Mouse (Mus musculus) stomach, embryonic 16.5 days (tissue): Measurements from ENCODE around the gene Agpat4. TPM values are rescaled to one million over a fixed set of nuclear protein-coding genes. Genes with fewer than 3 reads are reported as not detected.

Experiments used
- ATAC-seq: fragments of 200-750 bp; cut with Nextera tagmentation; 2 replicates; pipeline ENCODE4 v1.8.0; 2017; ENCODE audit warnings: moderate number of reproducible peaks, moderate TSS enrichment; ENCODE audit not compliant: insufficient read depth, low FRiP score
- H3K27ac ChIP-seq: fragments of 300-500 bp; sonication (generic); 2 replicates; pipeline ENCODE4 v1.5.1; 2014; ENCODE audit warnings: low read length
- H3K27me3 ChIP-seq: fragments of 300-500 bp; sonication (generic); 2 replicates; pipeline ENCODE4 v1.6.1; 2014; ENCODE audit warnings: low read length, control low read depth, mixed read lengths; ENCODE audit not compliant: control insufficient read depth, insufficient read depth
- H3K36me3 ChIP-seq: fragments of 300-500 bp; sonication (generic); 2 replicates; pipeline ENCODE4 v1.6.1; 2014; ENCODE audit warnings: low read length; ENCODE audit not compliant: control insufficient read depth, insufficient read depth
- H3K4me1 ChIP-seq: fragments of 300-500 bp; sonication (generic); 2 replicates; pipeline ENCODE4 v1.6.1; 2014; ENCODE audit warnings: low read length, control low read depth, mixed read lengths; ENCODE audit not compliant: control insufficient read depth, insufficient read depth
- H3K4me2 ChIP-seq: fragments of 300-500 bp; sonication (generic); 2 replicates; pipeline ENCODE4 v1.6.1; 2014; ENCODE audit warnings: low read depth, low read length, mixed read lengths
- H3K4me3 ChIP-seq: fragments of 300-500 bp; sonication (generic); replicated peaks from 2 replicates; pipeline ENCODE4 v1.5.1; 2014; ENCODE audit warnings: mild to moderate bottlenecking, low read length
- H3K9ac ChIP-seq: fragments of 300-500 bp; sonication (generic); 2 replicates; pipeline ENCODE4 v1.6.1; 2014; ENCODE audit warnings: low read length
- H3K9me3 ChIP-seq: fragments of 300-500 bp; sonication (generic); replicated peaks from 2 replicates; pipeline ENCODE4 v1.6.1; 2016; ENCODE audit warnings: low read length, control low read depth; ENCODE audit not compliant: control insufficient read depth
- WGBS: fragments of 180-500 bp; shearing (Covaris S2); extraction: QIAGEN DNeasy Blood & Tissue Kit; methylation state at CpG from one replicate; pipeline ENCODE4 v1.1.7; 2014; 5-methylcytosine and 5-hydroxymethylcytosine counted together
- polyA plus RNA-seq: library from polyadenylated mRNA; unstranded; fragments of >200 nt; fragmentation: Nextera tagmentation; extraction: Ambion mirVana; gene quantifications from 2 replicates; pipeline ENCODE4 v1.2.1, GENCODE M21; 2015

Gene Agpat4
- polyA plus RNA-seq, 1 experiment from 2014 or later, result 34.5 TPM

DNA sequence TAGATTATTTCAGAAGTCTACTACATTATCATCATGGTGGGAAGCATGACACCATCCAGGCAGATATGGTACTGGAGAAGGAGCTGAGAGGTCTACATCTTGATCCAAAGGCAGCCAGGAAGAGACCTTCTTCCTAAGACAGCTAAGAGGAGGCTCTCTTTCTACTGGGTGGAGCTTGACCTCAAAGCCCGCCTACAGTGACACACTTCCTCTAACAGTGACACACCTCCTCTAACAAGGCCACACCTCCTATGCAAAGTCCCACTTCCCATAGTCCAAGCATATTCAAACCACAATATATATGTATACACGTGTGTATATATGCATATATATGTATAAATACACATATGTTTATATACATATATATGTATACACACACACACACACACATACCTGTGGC, 32.5 kb downstream of the Agpat4 start:
- 86% methylated on average over 2 of the region's 2 CpGs for WGBS

DNA sequence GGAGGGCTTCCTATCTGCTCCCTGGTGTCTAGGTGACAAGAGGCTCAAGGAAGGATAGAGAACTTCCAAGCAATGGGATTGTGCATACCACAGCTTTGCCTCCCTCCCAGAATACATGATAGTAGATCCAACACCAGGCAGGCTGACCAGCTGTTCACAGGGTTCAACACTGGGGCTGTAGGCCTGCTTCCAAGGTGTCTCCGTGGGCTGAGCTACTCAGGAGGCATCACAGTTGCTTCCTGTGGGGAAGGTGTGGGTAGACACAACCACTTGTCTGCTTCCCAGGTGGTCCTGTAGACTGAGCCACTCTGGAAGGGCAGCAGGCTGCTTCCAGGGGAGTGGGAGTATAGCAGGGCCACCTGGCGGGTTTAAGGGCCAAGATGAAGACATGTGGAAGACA, 35.8 kb downstream of the Agpat4 start:
- Histone ChIP-seq H3K27ac (no peak overlapping the region), H3K9ac (no peak overlapping the region), H3K4me1 (no peaks in the 10 kb centered on the region), H3K36me3 (0 out of 2 replicates have a peak, but pooled peaks cover 3% of the 10 kb centered on the region), H3K27me3 (no peaks in the 10 kb centered on the region), H3K4me2 (no peak overlapping the region), H3K4me3 (no peak overlapping the region), H3K9me3 (no peaks in the 10 kb centered on the region)
- no peak for ATAC-seq
- 69% methylated on average over 2 of the region's 2 CpGs for WGBS

More for the DNA sequence above, 32.5 kb downstream of the Agpat4 start:
- Histone ChIP-seq H3K27me3 (no peaks in the 10 kb centered on the region), H3K4me1 (no peaks in the 10 kb centered on the region), H3K9me3 (no peaks in the 10 kb centered on the region), H3K4me3 (no peak overlapping the region), H3K9ac (no peak overlapping the region), H3K36me3 (0 out of 2 replicates have a peak, but pooled peaks cover 3% of the 10 kb centered on the region), H3K4me2 (no peak overlapping the region), H3K27ac (no peak overlapping the region)
- ATAC-seq, result no peak

DNA sequence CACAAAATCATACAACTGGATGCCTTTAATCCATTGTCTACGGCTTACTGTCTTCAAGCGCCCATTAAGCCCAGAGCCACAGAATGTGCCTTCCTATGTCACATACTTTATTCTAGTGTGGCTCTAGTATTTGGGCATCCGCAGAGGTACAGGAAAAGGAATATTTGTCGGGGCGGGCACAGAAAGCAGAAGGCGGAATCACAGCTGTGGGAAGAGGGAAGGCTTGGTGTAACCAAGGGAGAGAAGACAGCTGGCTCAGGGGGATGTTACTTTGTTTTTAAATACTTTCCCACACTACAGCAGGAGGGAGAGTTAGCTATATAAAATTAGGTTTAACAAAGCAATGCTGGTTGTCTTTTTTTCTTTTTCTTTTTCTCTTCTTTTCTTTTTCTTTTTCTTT, 36.7 kb downstream of the Agpat4 start:
- ATAC-seq, result no peak
- Histone ChIP-seq H3K4me3 (no peak overlapping the region), H3K27me3 (no peaks in the 10 kb centered on the region), H3K4me1 (no peaks in the 10 kb centered on the region), H3K36me3 (0 out of 2 replicates have a peak, but pooled peaks cover 3% of the 10 kb centered on the region), H3K27ac (no peak overlapping the region), H3K4me2 (no peak overlapping the region), H3K9ac (no peak overlapping the region), H3K9me3 (no peaks in the 10 kb centered on the region)
- 90% methylated on average over 6 of the region's 6 CpGs for WGBS

DNA sequence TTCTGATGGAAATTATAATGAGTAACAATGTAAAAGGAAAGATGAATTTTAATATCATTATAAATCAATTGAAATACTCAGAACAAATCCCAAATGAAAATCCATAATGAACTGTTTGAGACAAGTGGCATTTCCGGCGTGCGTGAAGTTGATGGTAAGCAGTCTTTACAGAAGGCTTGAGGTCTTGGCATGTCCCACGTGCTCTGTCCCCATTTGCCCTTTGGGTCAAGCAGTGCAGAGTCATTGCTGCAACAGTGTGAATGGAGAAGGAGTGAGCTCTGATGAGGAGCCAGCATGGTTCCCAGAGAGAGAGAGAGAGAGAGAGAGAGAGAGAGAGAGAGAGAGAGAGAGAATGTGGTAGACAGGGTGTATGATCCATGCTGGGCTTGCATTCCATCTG, 37.4 kb downstream of the Agpat4 start:
- Histone ChIP-seq H3K4me2 (no peak overlapping the region), H3K4me3 (no peak overlapping the region), H3K4me1 (no peaks in the 10 kb centered on the region), H3K27ac (no peak overlapping the region), H3K9ac (no peak overlapping the region), H3K36me3 (0 out of 2 replicates have a peak, but pooled peaks cover 3% of the 10 kb centered on the region), H3K27me3 (no peaks in the 10 kb centered on the region), H3K9me3 (no peaks in the 10 kb centered on the region)
- 91% methylated on average over 4 of the region's 4 CpGs for WGBS
- no peak for ATAC-seq

DNA sequence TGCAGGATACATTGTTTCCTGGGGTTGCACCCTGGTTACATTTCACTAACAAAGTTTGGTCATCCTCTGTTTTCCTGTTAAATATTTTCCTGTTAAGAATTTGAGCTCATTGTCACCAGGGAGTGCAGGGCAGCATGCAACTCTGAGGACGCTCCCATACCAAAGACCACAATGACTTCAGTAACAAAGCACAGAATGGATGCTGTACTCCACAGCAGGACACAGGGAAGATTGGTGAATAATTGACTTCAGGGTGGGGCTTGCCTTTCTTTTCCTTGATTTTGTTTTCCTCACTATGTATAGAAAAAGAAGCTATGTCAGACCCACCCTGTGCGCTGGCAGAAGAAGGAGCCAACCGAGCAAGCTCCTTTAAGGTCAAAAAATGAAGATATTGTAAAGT, 38.2 kb downstream of the Agpat4 start:
- Histone ChIP-seq H3K9me3 (no peaks in the 10 kb centered on the region), H3K27me3 (no peaks in the 10 kb centered on the region), H3K4me1 (no peaks in the 10 kb centered on the region), H3K9ac (no peak overlapping the region), H3K27ac (no peak overlapping the region), H3K4me3 (no peak overlapping the region), H3K4me2 (no peak overlapping the region), H3K36me3 (0 out of 2 replicates have a peak, but pooled peaks cover 3% of the 10 kb centered on the region)
- 85% methylated on average over 3 of the region's 3 CpGs for WGBS
- no peak for ATAC-seq

DNA sequence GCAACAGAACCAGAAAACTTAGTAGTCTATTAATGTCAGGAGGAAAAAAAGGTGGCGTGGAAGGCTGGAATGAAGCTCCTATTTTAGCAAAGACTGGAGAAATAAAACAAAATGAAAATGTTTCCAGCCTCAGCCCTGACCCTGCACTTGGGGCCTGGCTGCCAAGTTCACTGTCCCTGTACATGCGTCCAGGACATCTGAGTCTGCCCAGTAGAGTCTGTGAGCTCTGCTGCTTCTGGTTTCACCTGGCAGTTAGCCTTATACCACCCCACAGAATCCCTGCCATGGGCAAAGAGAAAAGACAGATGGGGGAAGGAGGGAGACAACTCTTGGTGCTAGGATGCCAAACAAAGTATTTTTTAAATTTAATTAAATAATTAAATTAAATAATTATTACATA, 38.7 kb downstream of the Agpat4 start:
- Histone ChIP-seq H3K9ac (no peak overlapping the region), H3K27ac (no peak overlapping the region), H3K4me1 (no peaks in the 10 kb centered on the region), H3K27me3 (no peaks in the 10 kb centered on the region), H3K4me2 (no peak overlapping the region), H3K9me3 (no peaks in the 10 kb centered on the region), H3K36me3 (0 out of 2 replicates have a peak, but pooled peaks cover 2% of the 10 kb centered on the region), H3K4me3 (no peak overlapping the region)
- ATAC-seq, result no peak
- 88% methylated on average over 2 of the region's 2 CpGs for WGBS

DNA sequence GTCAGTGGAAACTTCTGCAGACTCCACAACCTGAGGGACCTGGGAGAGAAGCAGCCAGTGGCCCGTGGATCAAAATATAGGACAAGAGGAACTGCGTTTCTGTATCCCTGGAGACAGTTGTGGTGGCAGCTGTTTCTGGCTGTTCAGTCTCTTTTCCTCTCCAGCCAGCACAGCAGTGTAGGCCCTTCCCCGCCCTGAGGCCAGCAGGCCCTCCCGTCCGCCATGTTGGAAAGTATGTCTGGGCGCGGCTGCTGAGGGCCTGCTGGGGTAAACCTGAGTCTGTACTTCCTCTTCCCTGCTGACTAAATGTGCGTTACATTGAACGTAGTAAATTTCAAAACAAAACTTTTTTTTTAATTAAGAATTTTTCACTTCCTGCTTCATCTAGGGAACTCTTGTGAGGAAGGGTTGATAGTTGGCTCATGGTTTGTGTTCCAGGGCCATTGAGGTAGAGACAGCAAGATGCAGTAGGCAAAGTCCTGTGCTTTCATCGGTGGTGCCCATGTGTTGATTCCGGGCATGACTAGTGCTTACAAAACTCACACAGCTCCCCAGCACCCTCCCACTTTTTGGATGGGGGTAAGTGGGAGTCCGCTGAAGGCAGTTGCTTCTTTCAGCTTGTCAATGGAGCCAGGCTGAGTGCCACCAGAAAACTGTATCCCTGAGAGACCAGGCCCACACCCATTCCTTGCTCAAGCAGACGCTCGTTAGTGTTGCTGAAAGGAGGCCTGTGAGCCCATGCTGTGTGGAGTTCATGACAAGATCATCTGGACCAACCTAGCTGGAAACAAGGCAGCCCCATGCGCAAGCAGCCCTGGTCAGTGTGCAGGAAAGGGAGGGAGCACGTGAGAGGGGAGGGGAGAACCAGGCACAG, 40.9 kb downstream of the Agpat4 start:
- WGBS, result 89% methylated on average over 16 of the region's 16 CpGs
- no peak overlapping the region for H3K9ac ChIP-seq
- H3K27me3 ChIP-seq, result no peaks in the 10 kb centered on the region
- H3K4me3 ChIP-seq, result no peak overlapping the region
- H3K9me3 ChIP-seq, result no peaks in the 10 kb centered on the region
- H3K4me2 ChIP-seq, result no peak overlapping the region
- peaks cover 2% of the 10 kb centered on the region; the same call in 1 of the 2 replicates for H3K4me1 ChIP-seq
- H3K36me3 ChIP-seq, result no peaks in the 10 kb centered on the region
- ATAC-seq, result no peak
- no peak overlapping the region for H3K27ac ChIP-seq

DNA sequence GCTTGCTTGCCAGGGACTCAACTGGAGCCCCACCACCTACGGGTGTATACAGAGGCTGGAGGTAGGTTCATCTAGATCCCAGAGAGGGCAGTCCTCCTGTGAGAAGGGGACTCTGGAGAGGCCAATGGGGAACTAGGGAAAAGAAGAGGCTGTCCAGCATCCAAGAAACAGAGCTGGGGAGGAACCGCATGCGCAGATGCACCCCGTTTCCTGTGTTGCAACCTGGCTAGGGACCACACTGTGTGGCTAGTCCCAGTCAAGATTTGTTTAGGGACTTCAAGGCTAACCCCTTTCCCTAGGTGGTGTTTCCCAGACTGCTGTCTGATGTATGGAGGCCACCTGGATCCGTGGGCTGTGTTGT, 41.5 kb downstream of the Agpat4 start:
- H3K36me3 ChIP-seq, result no peaks in the 10 kb centered on the region
- peaks cover 2% of the 10 kb centered on the region; the same call in 1 of the 2 replicates for H3K4me1 ChIP-seq
- WGBS, result 88% methylated on average over 5 of the region's 5 CpGs

DNA sequence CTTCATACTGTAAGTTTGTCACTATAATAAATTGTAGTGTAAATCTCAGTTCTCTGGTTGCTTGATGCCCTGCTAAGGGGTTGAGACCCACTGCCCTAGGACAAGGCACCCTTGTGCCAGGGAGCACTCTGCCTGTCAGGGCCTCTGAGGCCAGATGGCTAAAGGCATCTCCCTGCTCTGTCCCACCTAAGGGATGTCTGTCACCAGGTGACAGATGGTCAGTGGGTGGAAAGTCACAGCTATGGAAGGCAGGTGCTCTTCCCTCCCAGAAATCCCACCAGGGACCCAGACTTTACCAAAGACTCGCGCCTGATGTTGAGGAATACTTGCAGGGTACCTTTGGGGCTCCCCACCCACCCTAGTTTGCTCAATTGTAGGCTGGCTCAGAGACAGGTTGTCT, 42.0 kb downstream of the Agpat4 start:
- H3K36me3 ChIP-seq, result no peaks in the 10 kb centered on the region
- 86% methylated on average over 2 of the region's 2 CpGs for WGBS
- H3K4me3 ChIP-seq, result no peak overlapping the region
- no peaks in the 10 kb centered on the region for H3K9me3 ChIP-seq
- peaks cover 2% of the 10 kb centered on the region; the same call in 1 of the 2 replicates for H3K4me1 ChIP-seq
- no peaks in the 10 kb centered on the region for H3K27me3 ChIP-seq
- H3K27ac ChIP-seq, result no peak overlapping the region
- H3K9ac ChIP-seq, result no peak overlapping the region
- no peak overlapping the region for H3K4me2 ChIP-seq
- no peak for ATAC-seq

More for the DNA sequence above, 41.5 kb downstream of the Agpat4 start:
- Histone ChIP-seq H3K4me3 (no peak overlapping the region), H3K27me3 (no peaks in the 10 kb centered on the region), H3K27ac (no peak overlapping the region), H3K4me2 (no peak overlapping the region), H3K9me3 (no peaks in the 10 kb centered on the region), H3K9ac (no peak overlapping the region)
- ATAC-seq, result no peak
